10 mouse cellular contexts compared by ENCODE assay signal in the genomic region with DNA sequence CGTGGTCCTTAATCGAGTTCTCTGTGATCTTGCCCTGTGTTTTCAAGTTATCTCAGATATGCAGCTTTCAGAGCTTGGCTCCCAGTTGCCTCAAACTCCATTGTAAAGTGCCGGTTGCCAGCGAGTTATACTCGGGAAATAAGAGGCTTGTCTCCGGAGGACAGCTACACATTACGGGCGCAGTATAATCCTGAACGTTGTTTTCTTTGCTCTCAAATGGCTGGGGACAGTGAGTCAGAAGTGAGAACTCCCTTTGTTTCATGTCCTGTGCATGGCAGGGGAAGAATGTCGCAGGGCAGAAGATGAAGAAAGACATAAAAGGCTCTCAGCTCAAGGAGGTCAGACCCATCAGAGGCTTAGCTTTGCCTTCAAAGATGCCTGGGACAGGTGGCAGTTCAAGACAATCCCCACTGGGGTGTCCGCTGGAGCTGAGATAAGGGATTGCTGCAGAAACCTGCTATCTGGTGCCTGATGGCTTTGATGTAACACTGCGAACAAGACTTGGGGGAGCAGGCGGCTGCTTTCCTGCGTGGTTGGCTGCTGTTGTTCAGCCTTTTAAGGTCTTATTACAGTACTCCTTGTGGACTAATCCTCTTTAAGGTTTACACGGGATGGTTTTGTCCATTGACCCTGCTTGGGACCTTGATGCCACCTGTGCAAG.
A peak's percentile ranks its signal among the peaks of the same experiment; 100 is the strongest.
DNase-seq lines count a peak whose midpoint lies in the region; ATAC-seq lines count a peak whose summit lies in the region.
"Had no signal": no experiment of that assay in that cellular context is flagged by ENCODE, and none has a peak within 500 bp of the region (broad histone marks: within the 10 kb centered on the region; RNA-seq: fewer than 3 reads in every experiment).

No protein-coding gene starts in this region.

- peak overlapping the region; percentile 57 for H3K4me2 ChIP-seq in heart, embryonic 13.5 days
- H3K4me2 ChIP-seq in forebrain, embryonic 16.5 days (ENCODE audit: low read length), result peak overlapping the region; percentile 37
- no peak overlapping the region for H3K4me2 ChIP-seq in midbrain, embryonic 11.5 days

- H3K9me3 ChIP-seq in heart, embryonic 13.5 days, result no peaks in the 10 kb centered on the region
- no peaks in the 10 kb centered on the region for H3K9me3 ChIP-seq in forebrain, embryonic 16.5 days (ENCODE audit: control insufficient read depth, low read length)
- H3K9me3 ChIP-seq in midbrain, embryonic 11.5 days (ENCODE audit: control insufficient read depth, low read length), result no peaks in the 10 kb centered on the region; the same call in 1 of the 2 replicates

- intact Hi-C loops in heart, postnatal 10 days (cut with DNase I), result no loop called here

- ATAC-seq in heart, embryonic 13.5 days (ENCODE audit: extremely low read depth, insufficient number of reproducible peaks, low FRiP score, low TSS enrichment), result no peak
- ATAC-seq in forebrain, embryonic 16.5 days, result peak; percentile 62
- ATAC-seq in midbrain, embryonic 11.5 days (ENCODE audit: low FRiP score), result peak; percentile 78
- ATAC-seq in inflammation-experienced regulatory T-cells, adult 6 months, result no peak

- peak overlapping the region; percentile 38; the same call in 1 of the 2 replicates for H3K9ac ChIP-seq in heart, embryonic 13.5 days
- H3K9ac ChIP-seq in forebrain, embryonic 16.5 days (replicated peaks; ENCODE audit: low read depth, low read length), result 0 out of 2 replicates have a peak overlapping the region, but pooled peaks have one; percentile 1
- peak overlapping the region; percentile 24; the same call in 1 of the 2 replicates for H3K9ac ChIP-seq in midbrain, embryonic 11.5 days (ENCODE audit: low read length)

- no peaks in the 10 kb centered on the region for H3K36me3 ChIP-seq in heart, embryonic 13.5 days
- no peaks in the 10 kb centered on the region for H3K36me3 ChIP-seq in forebrain, embryonic 16.5 days (ENCODE audit: control insufficient read depth, insufficient read depth)
- no peaks in the 10 kb centered on the region for H3K36me3 ChIP-seq in midbrain, embryonic 11.5 days (ENCODE audit: control insufficient read depth, insufficient read depth, low read length)

- WGBS in heart, embryonic 13.5 days, result 12% methylated on average over 15 of the region's 15 CpGs
- WGBS in forebrain, embryonic 16.5 days, result 26% methylated on average over 15 of the region's 15 CpGs
- 20% methylated on average over 15 of the region's 15 CpGs for WGBS in midbrain, embryonic 11.5 days

- H3K4me3 ChIP-seq in heart, embryonic 13.5 days, result peak overlapping the region; percentile 21; the same call in 1 of the 2 replicates
- peak overlapping the region; percentile 2; the same call in 1 of the 2 replicates for H3K4me3 ChIP-seq in forebrain, embryonic 16.5 days (replicated peaks; ENCODE audit: low read length)
- H3K4me3 ChIP-seq in midbrain, embryonic 11.5 days (ENCODE audit: low read depth, low read length), result no peak overlapping the region

- H3K27me3 ChIP-seq in heart, embryonic 13.5 days (replicated peaks), result peaks cover 24% of the 10 kb centered on the region; the same call in 1 of the 2 replicates
- H3K27me3 ChIP-seq in forebrain, embryonic 16.5 days (replicated peaks; ENCODE audit: control insufficient read depth, insufficient read depth, low read length), result no peaks in the 10 kb centered on the region
- no peaks in the 10 kb centered on the region for H3K27me3 ChIP-seq in midbrain, embryonic 11.5 days (ENCODE audit: control insufficient read depth, insufficient read depth, low read length)

- no peak for DNase-seq in heart, postnatal 10 days
- peak; percentile 9 for DNase-seq in ZHBTc4 (ENCODE audit: low read depth, low spot score)
- DNase-seq in midbrain, embryonic 11.5 days (ENCODE audit: low spot score, missing footprints), result peak; percentile 89
- DNase-seq in cerebellum, postnatal 14 days, result no peak
- no peak for DNase-seq in left cerebral cortex, adult 18-20 months (ENCODE audit: low spot score in 2 of 2)
- DNase-seq: lung, postnatal 4 days; spleen, adult 18-20 months had no signal

- peaks cover 13% of the 10 kb centered on the region for H3K4me1 ChIP-seq in heart, embryonic 13.5 days
- H3K4me1 ChIP-seq in forebrain, embryonic 16.5 days (replicated peaks; ENCODE audit: control insufficient read depth, insufficient read depth, low read length), result peaks cover 9% of the 10 kb centered on the region
- H3K4me1 ChIP-seq in midbrain, embryonic 11.5 days (ENCODE audit: control insufficient read depth, insufficient read depth, low read length), result peaks cover 13% of the 10 kb centered on the region

- H3K27ac ChIP-seq in heart, embryonic 13.5 days (replicated peaks), result no peak overlapping the region
- no peak overlapping the region for H3K27ac ChIP-seq in forebrain, embryonic 16.5 days (ENCODE audit: low read length)
- H3K27ac ChIP-seq in midbrain, embryonic 11.5 days (ENCODE audit: low read depth, low read length), result no peak overlapping the region

Comparison
In these comparisons a context has a peak if more than half of its experiments do, and no peak if none do; other contexts are left out.
1. ATAC-seq: peak in forebrain, embryonic 16.5 days (single experiment) and midbrain, embryonic 11.5 days (single experiment); none in heart, embryonic 13.5 days (single experiment) and inflammation-experienced regulatory T-cells, adult 6 months (single experiment).
2. DNase-seq: peak in ZHBTc4 (single experiment) and midbrain, embryonic 11.5 days (single experiment); none in heart, postnatal 10 days (0 of 2), cerebellum, postnatal 14 days (0 of 2) and left cerebral cortex, adult 18-20 months (0 of 2).
3. Peak in every context shown above with its lines, with median percentiles within 50 percentile points of each other: H3K9ac ChIP-seq.